Mouse (Mus musculus): ENCODE data around the gene Isg20l2. TPM values are rescaled to one million over a fixed set of nuclear protein-coding genes. Genes with fewer than 3 reads are reported as not detected.

Gene Isg20l2
- polyA plus RNA-seq, 1 experiment from 2014 or later = 20.2 TPM

GRCm38 (mm10) chr3:87949266-87949954 lies 19.3 kb downstream of the Isg20l2 start:
- no peak overlapping the region for H3K4me3 ChIP-seq (ENCODE audit: low read depth, low read length)
- no peak for TF ChIP-seq EP300 (optimal IDR thresholded peaks at IDR 0.05)
- TF ChIP-seq CTCF (IDR thresholded peaks at IDR 0.05; ENCODE audit: low read depth) = no peak
- no peak overlapping the region for H3K9ac ChIP-seq (ENCODE audit: low read length)
- no peaks in the 10 kb centered on the region for H3K27me3 ChIP-seq (ENCODE audit: control insufficient read depth, insufficient read depth, low read length)
- no peak overlapping the region; the same call in 1 of the 2 replicates for H3K4me2 ChIP-seq (replicated peaks; ENCODE audit: low read depth)
- WGBS = 33% methylated on average over 14 of the region's 16 CpGs
- H3K4me1 ChIP-seq (replicated peaks; ENCODE audit: control insufficient read depth, insufficient read depth) = peaks cover 3% of the 10 kb centered on the region
- no peak for ATAC-seq (ENCODE audit: low FRiP score, low TSS enrichment)
- H3K36me3 ChIP-seq (ENCODE audit: control insufficient read depth, insufficient read depth, low read length) = no peaks in the 10 kb centered on the region
- no peaks in the 10 kb centered on the region for H3K9me3 ChIP-seq (ENCODE audit: control insufficient read depth, low read length)
- DNase-seq (ENCODE audit: low spot score) = no peak
- H3K27ac ChIP-seq (replicated peaks) = no peak overlapping the region

GRCm38 (mm10) chr3:87949955-87950515 lies 19.9 kb downstream of the Isg20l2 start:
- no peak overlapping the region for H3K4me2 ChIP-seq (replicated peaks; ENCODE audit: low read depth)
- no peak overlapping the region for H3K27ac ChIP-seq (replicated peaks)
- no peak overlapping the region for H3K4me3 ChIP-seq (ENCODE audit: low read depth, low read length)
- no peaks in the 10 kb centered on the region for H3K9me3 ChIP-seq (ENCODE audit: control insufficient read depth, low read length)
- ATAC-seq (ENCODE audit: low FRiP score, low TSS enrichment) (no peak), DNase-seq (ENCODE audit: low spot score) (no peak)
- H3K27me3 ChIP-seq (ENCODE audit: control insufficient read depth, insufficient read depth, low read length) = no peaks in the 10 kb centered on the region
- TF ChIP-seq EP300 (optimal IDR thresholded peaks at IDR 0.05) = no peak
- no peak for TF ChIP-seq CTCF (IDR thresholded peaks at IDR 0.05; ENCODE audit: low read depth)
- H3K4me1 ChIP-seq (replicated peaks; ENCODE audit: control insufficient read depth, insufficient read depth) = no peaks in the 10 kb centered on the region; the same call in none of the 2 replicates
- no peaks in the 10 kb centered on the region for H3K36me3 ChIP-seq (ENCODE audit: control insufficient read depth, insufficient read depth, low read length)
- H3K9ac ChIP-seq (ENCODE audit: low read length) = no peak overlapping the region
- WGBS = 38% methylated on average over 13 of the region's 13 CpGs

GRCm38 (mm10) chr3:87951946-87952345 lies 21.8 kb downstream of the Isg20l2 start:
- H3K36me3 ChIP-seq (ENCODE audit: control insufficient read depth, insufficient read depth, low read length) = no peaks in the 10 kb centered on the region
- H3K9ac ChIP-seq (ENCODE audit: low read length) = no peak overlapping the region
- H3K27ac ChIP-seq (replicated peaks) = peak overlapping the region; percentile 61; the same call in 1 of the 2 replicates
- no peaks in the 10 kb centered on the region for H3K27me3 ChIP-seq (ENCODE audit: control insufficient read depth, insufficient read depth, low read length)
- ATAC-seq (ENCODE audit: low FRiP score, low TSS enrichment) (no peak), DNase-seq (ENCODE audit: low spot score) (no peak)
- peak overlapping the region; percentile 23 for H3K4me3 ChIP-seq (ENCODE audit: low read depth, low read length)
- TF ChIP-seq EP300 (optimal IDR thresholded peaks at IDR 0.05) (no peak), CTCF (IDR thresholded peaks at IDR 0.05; ENCODE audit: low read depth) (no peak)
- peak overlapping the region; percentile 47 for H3K4me2 ChIP-seq (replicated peaks; ENCODE audit: low read depth)
- no peaks in the 10 kb centered on the region for H3K9me3 ChIP-seq (ENCODE audit: control insufficient read depth, low read length)
- 34% methylated on average over 12 of the region's 12 CpGs for WGBS
- H3K4me1 ChIP-seq (replicated peaks; ENCODE audit: control insufficient read depth, insufficient read depth) = no peaks in the 10 kb centered on the region; the same call in none of the 2 replicates

- DNase-seq (ENCODE audit: low spot score) = peak; percentile 19
- no peaks in the 10 kb centered on the region for H3K27me3 ChIP-seq (ENCODE audit: control insufficient read depth, insufficient read depth, low read length)
- no peak for TF ChIP-seq EP300 (optimal IDR thresholded peaks at IDR 0.05)
- peak overlapping the region; percentile 47 for H3K4me2 ChIP-seq (replicated peaks; ENCODE audit: low read depth)
- H3K4me1 ChIP-seq (replicated peaks; ENCODE audit: control insufficient read depth, insufficient read depth) = no peaks in the 10 kb centered on the region; the same call in none of the 2 replicates
- H3K36me3 ChIP-seq (ENCODE audit: control insufficient read depth, insufficient read depth, low read length) = no peaks in the 10 kb centered on the region
- H3K4me3 ChIP-seq (ENCODE audit: low read depth, low read length) = peak overlapping the region; percentile 23
- ATAC-seq (ENCODE audit: low FRiP score, low TSS enrichment) = peak; percentile 68; the same call in 1 of the 2 replicates
- WGBS = 9% methylated on average over 5 of the region's 5 CpGs
- H3K9me3 ChIP-seq (ENCODE audit: control insufficient read depth, low read length) = no peaks in the 10 kb centered on the region
- H3K27ac ChIP-seq (replicated peaks) = peak overlapping the region; percentile 61; the same call in 1 of the 2 replicates
- H3K9ac ChIP-seq (ENCODE audit: low read length) = peak overlapping the region; percentile 41; the same call in 1 of the 2 replicates
Observed at GRCm38 (mm10) chr3:87952440-87952839, 22.3 kb downstream of the Isg20l2 start.

DNA sequence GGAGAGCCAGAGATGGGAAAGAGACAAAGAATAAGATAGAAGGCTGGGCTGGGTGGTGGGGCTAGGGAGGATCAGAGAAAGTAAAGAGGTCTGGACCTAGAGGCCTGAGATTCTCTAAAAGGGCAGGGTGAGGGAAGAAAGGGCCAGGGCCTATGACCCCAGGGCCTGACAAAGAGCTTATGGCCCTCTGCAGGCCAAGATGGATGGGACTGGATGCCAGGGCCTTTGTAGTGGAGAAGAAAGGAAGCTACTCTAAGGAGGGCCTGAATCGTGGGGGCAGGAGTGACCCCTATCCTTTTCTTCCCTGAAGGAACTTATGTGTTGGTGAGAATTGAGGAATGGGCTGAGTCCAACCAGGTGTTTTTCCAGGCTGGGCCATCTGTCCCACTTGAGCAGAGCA lies 27.9 kb downstream of the Isg20l2 start:
- no peak overlapping the region for H3K9ac ChIP-seq (ENCODE audit: low read length)

GRCm38 (mm10) chr3:87958476-87958875 lies 28.4 kb downstream of the Isg20l2 start:
- Histone ChIP-seq H3K27me3 (ENCODE audit: control insufficient read depth, insufficient read depth, low read length) (no peaks in the 10 kb centered on the region), H3K4me1 (replicated peaks; ENCODE audit: control insufficient read depth, insufficient read depth) (peaks cover 5% of the 10 kb centered on the region), H3K4me3 (ENCODE audit: low read depth, low read length) (no peak overlapping the region), H3K36me3 (ENCODE audit: control insufficient read depth, insufficient read depth, low read length) (no peaks in the 10 kb centered on the region), H3K4me2 (replicated peaks; ENCODE audit: low read depth) (no peak overlapping the region), H3K9ac (ENCODE audit: low read length) (no peak overlapping the region), H3K27ac (replicated peaks) (peak overlapping the region; percentile 53), H3K9me3 (ENCODE audit: control insufficient read depth, low read length) (no peaks in the 10 kb centered on the region)
- ATAC-seq (ENCODE audit: low FRiP score, low TSS enrichment) = no peak
- WGBS = 39% methylated on average over 4 of the region's 4 CpGs
- DNase-seq (ENCODE audit: low spot score) = no peak
- no peak for TF ChIP-seq CTCF (IDR thresholded peaks at IDR 0.05; ENCODE audit: low read depth)
- TF ChIP-seq EP300 (optimal IDR thresholded peaks at IDR 0.05) = no peak

More for the DNA sequence above, 27.9 kb downstream of the Isg20l2 start:
- ATAC-seq (ENCODE audit: low FRiP score, low TSS enrichment) = no peak
- 12% methylated on average over 1 of the region's 1 CpGs for WGBS
- Histone ChIP-seq H3K4me2 (replicated peaks; ENCODE audit: low read depth) (no peak overlapping the region), H3K36me3 (ENCODE audit: control insufficient read depth, insufficient read depth, low read length) (no peaks in the 10 kb centered on the region), H3K4me3 (ENCODE audit: low read depth, low read length) (no peak overlapping the region), H3K27ac (replicated peaks) (peak overlapping the region; percentile 53), H3K9me3 (ENCODE audit: control insufficient read depth, low read length) (no peaks in the 10 kb centered on the region), H3K4me1 (replicated peaks; ENCODE audit: control insufficient read depth, insufficient read depth) (peaks cover 5% of the 10 kb centered on the region), H3K27me3 (ENCODE audit: control insufficient read depth, insufficient read depth, low read length) (no peaks in the 10 kb centered on the region)
- DNase-seq (ENCODE audit: low spot score) = no peak
- TF ChIP-seq CTCF (IDR thresholded peaks at IDR 0.05; ENCODE audit: low read depth) (no peak), EP300 (optimal IDR thresholded peaks at IDR 0.05) (no peak)

Data from stomach, postnatal 0 days (tissue).